Mouse (Mus musculus) R1 (cell line): ENCODE results near the gene Nrarp.

Source experiments
- DNase-seq: peaks from one replicate; pipeline ENCODE4 v3.0.0-alpha.2; 2018; ENCODE audit warnings: low read depth, low spot score

Nrarp gene

GRCm38 (mm10) chr2:25174866-25175689 lies 5.5 kb upstream of the Nrarp start:
- DNase-seq = no peak

GRCm38 (mm10) chr2:25175690-25176078 lies 4.9 kb upstream of the Nrarp start:
- DNase-seq = no peak

GRCm38 (mm10) chr2:25176573-25176972 lies 4.0 kb upstream of the Nrarp start:
- DNase-seq = no peak

- no peak for DNase-seq
These were observed 3.5 kb upstream of the Nrarp start for GRCm38 (mm10) chr2:25177076-25177475.

GRCm38 (mm10) chr2:25177685-25178084 lies 2.9 kb upstream of the Nrarp start:
- no peak for DNase-seq

- no peak for DNase-seq
These were observed 2.1 kb upstream of the Nrarp start for GRCm38 (mm10) chr2:25178285-25178972.

GRCm38 (mm10) chr2:25179566-25180217 lies 866 bp upstream of the Nrarp start:
- no peak for DNase-seq

GRCm38 (mm10) chr2:25180973-25181890 lies 674 bp downstream of the Nrarp start:
- DNase-seq = peak; percentile 82

GRCm38 (mm10) chr2:25181891-25182397 lies 1.4 kb downstream of the Nrarp start:
- peak; percentile 57 for DNase-seq

- no peak for DNase-seq
These were observed 2.1 kb downstream of the Nrarp start for GRCm38 (mm10) chr2:25182664-25183063.

- DNase-seq = no peak
These were observed 2.8 kb downstream of the Nrarp start for GRCm38 (mm10) chr2:25183336-25183735.

GRCm38 (mm10) chr2:25184496-25184895 lies 3.9 kb downstream of the Nrarp start:
- DNase-seq = no peak

- peak; percentile 78 for DNase-seq
These were observed 5.3 kb downstream of the Nrarp start for GRCm38 (mm10) chr2:25185625-25186574.

GRCm38 (mm10) chr2:25186575-25186930 lies 6.0 kb downstream of the Nrarp start:
- DNase-seq = no peak

- no peak for DNase-seq
These were observed 7.3 kb downstream of the Nrarp start for GRCm38 (mm10) chr2:25187841-25188240.

- DNase-seq = peak; percentile 97
These were observed 12.8 kb downstream of the Nrarp start for GRCm38 (mm10) chr2:25193330-25193770.

- no peak for DNase-seq
These were observed 13.4 kb downstream of the Nrarp start for GRCm38 (mm10) chr2:25194006-25194405.

- DNase-seq = no peak
These were observed 14.1 kb downstream of the Nrarp start for GRCm38 (mm10) chr2:25194486-25195171.
